Mouse (Mus musculus): Measurements from ENCODE around the gene Izumo4. TPM values are rescaled to one million over a fixed set of nuclear protein-coding genes. Genes with fewer than 3 reads are reported as not detected.

Izumo4 gene
- polyA plus RNA-seq, 1 experiment from 2014 or later, result 5.0 TPM

DNA sequence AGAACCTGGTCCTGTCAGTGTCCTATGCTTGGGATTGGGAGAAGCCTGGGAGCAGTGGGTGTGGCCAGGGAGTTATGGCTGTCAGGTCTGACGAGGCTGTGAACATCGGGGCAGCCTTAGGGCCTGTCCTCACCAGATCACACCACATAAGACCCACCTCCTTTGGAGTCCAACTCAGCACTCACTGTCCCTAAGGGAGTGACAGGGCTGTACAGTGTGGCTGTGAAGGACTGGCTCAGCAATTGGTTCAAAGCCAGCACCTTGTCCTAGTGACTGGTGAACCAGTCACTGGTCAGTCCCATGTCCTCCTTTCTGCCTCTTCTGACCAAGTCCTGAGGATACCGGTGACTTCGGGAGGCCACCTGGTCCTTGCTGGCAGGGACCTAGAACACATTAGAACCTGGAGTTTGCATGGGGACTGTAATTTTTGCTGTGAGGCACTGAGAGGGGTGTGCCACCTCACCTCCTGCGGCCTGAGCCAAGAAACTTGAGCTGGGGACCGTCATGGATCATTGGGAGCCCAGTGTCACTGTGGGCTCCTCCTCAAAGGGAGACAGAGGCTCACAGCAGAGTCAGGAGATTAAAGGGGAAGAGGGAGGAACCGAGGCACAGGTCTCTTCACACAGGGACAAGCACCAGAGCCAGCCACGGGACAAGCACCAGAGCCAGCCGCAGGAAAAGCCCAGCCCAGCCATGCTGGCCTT lies 22.3 kb upstream of the Izumo4 start:
- no peak for DNase-seq (ENCODE audit: low spot score)
- H3K9me3 ChIP-seq (ENCODE audit: control insufficient read depth, low read length), result no peaks in the 10 kb centered on the region
- H3K36me3 ChIP-seq (ENCODE audit: control insufficient read depth, insufficient read depth, low read length), result peaks cover 2% of the 10 kb centered on the region; the same call in 1 of the 2 replicates
- peaks cover 21% of the 10 kb centered on the region for H3K4me1 ChIP-seq (ENCODE audit: control insufficient read depth, insufficient read depth, low read length)
- no peak overlapping the region for H3K27ac ChIP-seq (replicated peaks; ENCODE audit: low read depth, low read length)
- 56% methylated on average over 9 of the region's 9 CpGs for WGBS
- ATAC-seq (ENCODE audit: insufficient number of reproducible peaks, low FRiP score, low TSS enrichment, low read depth), result no peak
- H3K4me3 ChIP-seq (ENCODE audit: low read depth, low read length), result no peak overlapping the region
- no peaks in the 10 kb centered on the region for H3K27me3 ChIP-seq (ENCODE audit: control insufficient read depth, insufficient read depth, low read length)
- no peak overlapping the region for H3K4me2 ChIP-seq (ENCODE audit: low read depth, severe bottlenecking)
- peak overlapping the region; percentile 34 for H3K9ac ChIP-seq (ENCODE audit: low read length)

DNA sequence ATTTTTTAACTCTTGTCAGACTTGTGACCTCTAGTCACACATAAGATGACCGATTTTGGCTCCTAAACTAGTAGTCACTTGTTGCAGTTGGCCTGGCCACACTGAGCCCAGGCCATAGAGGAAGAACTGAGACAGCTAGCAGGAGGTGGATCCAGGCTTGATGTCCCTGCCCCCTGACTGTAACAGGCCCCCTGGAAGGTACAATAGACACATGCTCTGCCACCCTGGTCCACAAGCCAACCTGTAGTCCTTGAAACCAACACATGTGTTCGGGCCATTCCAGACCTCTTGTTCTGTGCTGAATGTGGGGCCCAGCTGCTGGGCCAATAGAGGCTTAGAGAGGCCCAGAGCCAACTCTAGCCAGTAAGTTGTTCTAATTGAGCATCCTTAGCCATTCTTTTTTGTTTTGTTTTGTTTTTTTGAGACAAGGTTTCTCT lies 21.7 kb upstream of the Izumo4 start:
- H3K9ac ChIP-seq (ENCODE audit: low read length), result no peak overlapping the region
- H3K4me3 ChIP-seq (ENCODE audit: low read depth, low read length), result no peak overlapping the region
- peaks cover 17% of the 10 kb centered on the region for H3K4me1 ChIP-seq (ENCODE audit: control insufficient read depth, insufficient read depth, low read length)
- no peak overlapping the region for H3K4me2 ChIP-seq (ENCODE audit: low read depth, severe bottlenecking)
- no peaks in the 10 kb centered on the region for H3K27me3 ChIP-seq (ENCODE audit: control insufficient read depth, insufficient read depth, low read length)
- no peaks in the 10 kb centered on the region for H3K9me3 ChIP-seq (ENCODE audit: control insufficient read depth, low read length)
- no peak for ATAC-seq (ENCODE audit: insufficient number of reproducible peaks, low FRiP score, low TSS enrichment, low read depth)
- H3K36me3 ChIP-seq (ENCODE audit: control insufficient read depth, insufficient read depth, low read length), result peaks cover 2% of the 10 kb centered on the region; the same call in 1 of the 2 replicates
- DNase-seq (ENCODE audit: low spot score), result no peak
- no peak overlapping the region for H3K27ac ChIP-seq (replicated peaks; ENCODE audit: low read depth, low read length)
- WGBS, result 77% methylated on average over 2 of the region's 2 CpGs

DNA sequence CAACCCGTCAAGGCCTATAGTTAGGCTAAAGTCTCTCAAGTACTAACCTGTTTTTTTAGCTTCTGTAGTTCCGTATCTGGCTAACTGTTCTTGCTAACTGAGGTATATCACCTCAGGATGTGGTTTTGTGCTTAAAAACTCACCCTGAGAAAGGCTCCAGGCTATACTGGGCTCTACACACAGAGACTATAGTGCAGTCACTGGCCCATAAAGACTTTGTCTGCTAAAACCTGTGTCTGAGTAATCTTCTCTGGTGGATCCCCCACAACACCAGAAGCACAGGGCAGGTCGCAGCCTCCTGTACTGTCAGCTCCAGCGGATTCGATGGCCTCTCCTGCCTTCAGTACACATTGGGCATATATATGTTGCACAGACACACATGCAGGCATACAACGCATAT lies 20.0 kb upstream of the Izumo4 start:
- Histone ChIP-seq H3K9ac (ENCODE audit: low read length) (no peak overlapping the region), H3K27ac (replicated peaks; ENCODE audit: low read depth, low read length) (no peak overlapping the region), H3K4me2 (ENCODE audit: low read depth, severe bottlenecking) (no peak overlapping the region), H3K4me3 (ENCODE audit: low read depth, low read length) (no peak overlapping the region), H3K27me3 (ENCODE audit: control insufficient read depth, insufficient read depth, low read length) (no peaks in the 10 kb centered on the region), H3K9me3 (ENCODE audit: control insufficient read depth, low read length) (no peaks in the 10 kb centered on the region), H3K4me1 (ENCODE audit: control insufficient read depth, insufficient read depth, low read length) (peaks cover 16% of the 10 kb centered on the region), H3K36me3 (ENCODE audit: control insufficient read depth, insufficient read depth, low read length) (peaks cover 5% of the 10 kb centered on the region)
- 90% methylated on average over 6 of the region's 6 CpGs for WGBS
- no peak for DNase-seq (ENCODE audit: low spot score)
- no peak for ATAC-seq (ENCODE audit: insufficient number of reproducible peaks, low FRiP score, low TSS enrichment, low read depth)

DNA sequence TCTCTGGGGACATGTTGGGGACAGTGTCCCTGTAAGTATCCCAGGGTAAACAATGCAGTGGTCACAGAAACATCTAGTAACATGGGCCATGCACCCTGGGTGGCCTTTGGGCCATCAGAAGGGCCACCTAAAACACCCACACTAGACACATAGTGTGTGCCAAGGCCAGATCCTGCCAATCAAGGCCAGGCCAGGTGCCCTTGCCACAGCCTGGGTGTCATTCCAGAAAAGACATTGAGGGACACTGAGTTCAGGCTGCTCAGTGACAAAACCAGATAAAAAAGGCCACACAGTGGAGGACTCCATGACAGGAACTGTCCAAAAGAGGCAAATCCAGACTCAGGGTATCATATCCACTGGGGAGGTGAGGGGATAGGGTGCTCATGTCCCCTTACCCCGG lies 18.3 kb upstream of the Izumo4 start:
- peaks cover under 1% of the 10 kb centered on the region; the same call in 1 of the 2 replicates for H3K4me1 ChIP-seq (ENCODE audit: control insufficient read depth, insufficient read depth, low read length)
- DNase-seq (ENCODE audit: low spot score), result no peak
- no peaks in the 10 kb centered on the region for H3K9me3 ChIP-seq (ENCODE audit: control insufficient read depth, low read length)
- peaks cover 6% of the 10 kb centered on the region for H3K36me3 ChIP-seq (ENCODE audit: control insufficient read depth, insufficient read depth, low read length)
- 90% methylated on average over 1 of the region's 1 CpGs for WGBS
- no peak overlapping the region for H3K9ac ChIP-seq (ENCODE audit: low read length)
- H3K4me3 ChIP-seq (ENCODE audit: low read depth, low read length), result no peak overlapping the region
- no peak for ATAC-seq (ENCODE audit: insufficient number of reproducible peaks, low FRiP score, low TSS enrichment, low read depth)
- H3K27me3 ChIP-seq (ENCODE audit: control insufficient read depth, insufficient read depth, low read length), result no peaks in the 10 kb centered on the region
- no peak overlapping the region for H3K4me2 ChIP-seq (ENCODE audit: low read depth, severe bottlenecking)
- no peak overlapping the region for H3K27ac ChIP-seq (replicated peaks; ENCODE audit: low read depth, low read length)

DNA sequence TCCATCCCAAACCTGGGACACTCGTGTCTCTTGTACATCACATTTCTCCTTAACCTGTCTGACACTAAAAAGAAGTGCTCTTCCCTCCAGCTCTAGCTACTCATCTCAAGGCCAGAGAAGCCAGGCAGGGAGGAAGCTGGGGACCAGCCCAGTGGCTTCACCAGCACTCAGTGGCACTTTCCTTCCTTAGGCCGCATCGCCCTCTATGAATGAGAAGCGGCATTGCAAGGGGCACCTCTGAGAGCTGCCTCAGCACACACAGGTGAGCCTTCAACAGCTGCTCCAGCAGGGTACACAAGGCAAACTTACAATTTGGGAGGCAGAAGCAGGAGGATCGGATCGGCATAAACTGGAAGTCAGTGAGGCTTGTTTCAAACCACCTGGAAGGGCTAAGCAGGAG lies 17.8 kb upstream of the Izumo4 start:
- peaks cover 7% of the 10 kb centered on the region for H3K36me3 ChIP-seq (ENCODE audit: control insufficient read depth, insufficient read depth, low read length)
- DNase-seq (ENCODE audit: low spot score), result peak; percentile 56
- no peaks in the 10 kb centered on the region for H3K27me3 ChIP-seq (ENCODE audit: control insufficient read depth, insufficient read depth, low read length)
- H3K4me1 ChIP-seq (ENCODE audit: control insufficient read depth, insufficient read depth, low read length), result no peaks in the 10 kb centered on the region
- WGBS, result 48% methylated on average over 6 of the region's 6 CpGs
- ATAC-seq (ENCODE audit: insufficient number of reproducible peaks, low FRiP score, low TSS enrichment, low read depth), result no peak
- no peak overlapping the region for H3K9ac ChIP-seq (ENCODE audit: low read length)
- H3K27ac ChIP-seq (replicated peaks; ENCODE audit: low read depth, low read length), result no peak overlapping the region
- no peak overlapping the region for H3K4me2 ChIP-seq (ENCODE audit: low read depth, severe bottlenecking)
- no peaks in the 10 kb centered on the region for H3K9me3 ChIP-seq (ENCODE audit: control insufficient read depth, low read length)
- H3K4me3 ChIP-seq (ENCODE audit: low read depth, low read length), result no peak overlapping the region

DNA sequence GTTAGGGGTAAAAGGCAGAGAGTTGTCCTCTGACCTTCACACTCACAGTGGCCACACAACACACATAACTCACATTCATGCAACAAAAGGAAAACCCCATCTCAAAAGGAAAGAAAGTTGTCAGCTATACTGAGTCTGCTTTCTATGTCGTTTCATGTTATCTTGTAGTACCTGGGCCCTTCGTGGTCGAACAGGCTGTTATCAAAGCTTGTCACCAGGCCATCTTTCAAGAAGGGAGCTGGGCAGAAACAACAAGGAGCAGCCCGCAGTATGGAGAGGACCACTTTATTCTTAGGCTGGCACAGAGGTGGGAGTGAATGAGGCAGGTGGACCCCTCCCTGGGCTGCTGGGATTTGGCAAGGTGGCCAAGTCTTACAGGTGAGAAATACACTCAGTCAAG lies 17.0 kb upstream of the Izumo4 start:
- WGBS, result 86% methylated on average over 4 of the region's 4 CpGs
- Histone ChIP-seq H3K4me2 (ENCODE audit: low read depth, severe bottlenecking) (no peak overlapping the region), H3K27ac (replicated peaks; ENCODE audit: low read depth, low read length) (no peak overlapping the region), H3K4me3 (ENCODE audit: low read depth, low read length) (no peak overlapping the region), H3K4me1 (ENCODE audit: control insufficient read depth, insufficient read depth, low read length) (no peaks in the 10 kb centered on the region), H3K9ac (ENCODE audit: low read length) (no peak overlapping the region), H3K9me3 (ENCODE audit: control insufficient read depth, low read length) (no peaks in the 10 kb centered on the region), H3K27me3 (ENCODE audit: control insufficient read depth, insufficient read depth, low read length) (no peaks in the 10 kb centered on the region), H3K36me3 (ENCODE audit: control insufficient read depth, insufficient read depth, low read length) (peaks cover 7% of the 10 kb centered on the region)
- no peak for DNase-seq (ENCODE audit: low spot score)
- no peak for ATAC-seq (ENCODE audit: insufficient number of reproducible peaks, low FRiP score, low TSS enrichment, low read depth)

DNA sequence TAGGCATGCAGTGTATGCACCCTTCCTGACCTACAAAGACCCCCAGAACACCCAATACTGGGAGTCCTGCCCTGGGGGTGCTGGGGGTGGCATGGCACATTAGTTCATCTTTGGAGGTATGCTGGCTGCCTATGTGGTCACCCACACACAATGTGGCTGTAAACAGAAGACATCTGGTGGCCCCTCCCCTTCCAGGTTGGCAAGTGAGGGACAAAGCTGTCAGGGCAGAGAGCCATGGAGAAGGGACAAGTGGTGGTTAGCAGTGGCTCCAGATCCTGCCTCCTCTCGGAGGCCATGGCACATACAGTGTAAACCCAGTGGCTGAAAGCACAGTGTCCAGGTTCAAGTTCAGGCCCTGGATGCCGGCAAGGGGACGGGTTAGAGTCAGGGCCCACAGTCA lies 15.4 kb upstream of the Izumo4 start:
- Histone ChIP-seq H3K9me3 (ENCODE audit: control insufficient read depth, low read length) (no peaks in the 10 kb centered on the region), H3K4me1 (ENCODE audit: control insufficient read depth, insufficient read depth, low read length) (no peaks in the 10 kb centered on the region), H3K4me2 (ENCODE audit: low read depth, severe bottlenecking) (no peak overlapping the region), H3K27me3 (ENCODE audit: control insufficient read depth, insufficient read depth, low read length) (no peaks in the 10 kb centered on the region), H3K36me3 (ENCODE audit: control insufficient read depth, insufficient read depth, low read length) (peaks cover 7% of the 10 kb centered on the region), H3K9ac (ENCODE audit: low read length) (no peak overlapping the region), H3K27ac (replicated peaks; ENCODE audit: low read depth, low read length) (no peak overlapping the region), H3K4me3 (ENCODE audit: low read depth, low read length) (no peak overlapping the region)
- ATAC-seq (ENCODE audit: insufficient number of reproducible peaks, low FRiP score, low TSS enrichment, low read depth) (no peak), DNase-seq (ENCODE audit: low spot score) (no peak)
- WGBS, result 88% methylated on average over 3 of the region's 3 CpGs

DNA sequence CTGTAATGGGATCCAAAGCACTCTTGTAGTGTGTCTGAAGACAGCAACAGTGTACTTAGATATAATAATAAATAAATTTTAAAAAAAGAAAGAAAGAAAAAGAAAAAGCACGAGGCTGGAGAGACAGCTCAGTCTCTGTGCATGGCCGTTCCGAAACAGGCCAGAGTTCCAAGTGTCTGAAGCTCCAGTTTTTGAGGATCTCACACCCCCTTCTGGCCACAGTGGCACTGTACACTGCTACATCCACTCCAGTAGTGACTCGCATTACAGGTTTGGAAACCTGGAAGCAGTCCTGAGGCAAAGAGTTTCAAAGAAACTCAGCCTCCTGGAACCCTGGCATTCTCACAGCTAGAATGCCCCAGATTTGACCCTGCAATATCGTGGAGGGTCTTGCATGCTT lies 14.1 kb upstream of the Izumo4 start:
- Histone ChIP-seq H3K9me3 (ENCODE audit: control insufficient read depth, low read length) (no peaks in the 10 kb centered on the region), H3K27me3 (ENCODE audit: control insufficient read depth, insufficient read depth, low read length) (no peaks in the 10 kb centered on the region), H3K9ac (ENCODE audit: low read length) (no peak overlapping the region), H3K4me3 (ENCODE audit: low read depth, low read length) (no peak overlapping the region), H3K27ac (replicated peaks; ENCODE audit: low read depth, low read length) (no peak overlapping the region), H3K4me1 (ENCODE audit: control insufficient read depth, insufficient read depth, low read length) (no peaks in the 10 kb centered on the region), H3K4me2 (ENCODE audit: low read depth, severe bottlenecking) (no peak overlapping the region), H3K36me3 (ENCODE audit: control insufficient read depth, insufficient read depth, low read length) (peaks cover 5% of the 10 kb centered on the region)
- WGBS, result 52% methylated on average over 5 of the region's 5 CpGs
- peak; percentile 71 for DNase-seq (ENCODE audit: low spot score)
- no peak for ATAC-seq (ENCODE audit: insufficient number of reproducible peaks, low FRiP score, low TSS enrichment, low read depth)

Data from limb, embryonic 11.5 days (tissue).